Mouse (Mus musculus) forebrain, embryonic 14.5 days (tissue): ENCODE data around the gene Hrasls5. TPM values are rescaled to one million over a fixed set of nuclear protein-coding genes. Genes with fewer than 3 reads are reported as not detected.

Experiments used
- ATAC-seq: fragments of 200-750 bp; cut with Nextera tagmentation; 2 replicates; pipeline ENCODE4 v1.8.0; 2017; ENCODE audit warnings: mild to moderate bottlenecking, moderate library complexity
- DNase-seq: peaks from one replicate; pipeline ENCODE4 v3.0.0-alpha.2; 2015; ENCODE audit warnings: low spot score
- H3K27ac ChIP-seq: fragments of 300-500 bp; sonication (generic); 2 replicates; pipeline ENCODE4 v1.5.1; 2014; ENCODE audit warnings: low read depth, mild to moderate bottlenecking, control low read depth, low read length, moderate library complexity
- H3K27me3 ChIP-seq: fragments of 300-500 bp; sonication (generic); replicated peaks from 2 replicates; pipeline ENCODE4 v1.6.1; 2014; ENCODE audit warnings: low read length, control low read depth, mixed read lengths; ENCODE audit not compliant: control insufficient read depth, insufficient read depth
- H3K36me3 ChIP-seq: fragments of 300-500 bp; sonication (generic); 2 replicates; pipeline ENCODE4 v1.6.1; 2014; ENCODE audit warnings: low read length, control low read depth; ENCODE audit not compliant: control insufficient read depth, insufficient read depth
- H3K4me1 ChIP-seq: fragments of 300-500 bp; sonication (generic); 2 replicates; pipeline ENCODE4 v1.6.1; 2014; ENCODE audit warnings: antibody characterized with exemption, low read length, control low read depth; ENCODE audit not compliant: control insufficient read depth, insufficient read depth
- H3K4me2 ChIP-seq: fragments of 300-500 bp; sonication (generic); 2 replicates; pipeline ENCODE4 v1.6.1; 2014; ENCODE audit warnings: mild to moderate bottlenecking, control low read depth, low read length
- H3K4me3 ChIP-seq: fragments of 300-500 bp; sonication (generic); 2 replicates; pipeline ENCODE4 v1.5.1; 2014; ENCODE audit warnings: low read depth, low read length, control low read depth
- H3K9ac ChIP-seq: fragments of 300-500 bp; sonication (generic); 2 replicates; pipeline ENCODE4 v1.6.1; 2014; ENCODE audit warnings: mild to moderate bottlenecking, low read length, control low read depth, moderate library complexity
- H3K9me3 ChIP-seq: fragments of 300-500 bp; sonication (generic); replicated peaks from 2 replicates; pipeline ENCODE4 v1.6.1; 2016; ENCODE audit warnings: low read length, control low read depth, mixed read lengths; ENCODE audit not compliant: control insufficient read depth
- WGBS: fragments of 180-500 bp; shearing (Covaris S2); extraction: QIAGEN DNeasy Blood & Tissue Kit; methylation state at CpG from one replicate; pipeline ENCODE4 v1.1.7; 2014; 5-methylcytosine and 5-hydroxymethylcytosine counted together
- polyA plus RNA-seq: library from polyadenylated mRNA; unstranded; fragments of >200 nt; fragmentation: Nextera tagmentation; extraction: Ambion mirVana; gene quantifications from 2 replicates; pipeline ENCODE4 v1.2.1, GENCODE M21; 2014

The Hrasls5 gene
- not detected in 2 replicates for polyA plus RNA-seq

DNA sequence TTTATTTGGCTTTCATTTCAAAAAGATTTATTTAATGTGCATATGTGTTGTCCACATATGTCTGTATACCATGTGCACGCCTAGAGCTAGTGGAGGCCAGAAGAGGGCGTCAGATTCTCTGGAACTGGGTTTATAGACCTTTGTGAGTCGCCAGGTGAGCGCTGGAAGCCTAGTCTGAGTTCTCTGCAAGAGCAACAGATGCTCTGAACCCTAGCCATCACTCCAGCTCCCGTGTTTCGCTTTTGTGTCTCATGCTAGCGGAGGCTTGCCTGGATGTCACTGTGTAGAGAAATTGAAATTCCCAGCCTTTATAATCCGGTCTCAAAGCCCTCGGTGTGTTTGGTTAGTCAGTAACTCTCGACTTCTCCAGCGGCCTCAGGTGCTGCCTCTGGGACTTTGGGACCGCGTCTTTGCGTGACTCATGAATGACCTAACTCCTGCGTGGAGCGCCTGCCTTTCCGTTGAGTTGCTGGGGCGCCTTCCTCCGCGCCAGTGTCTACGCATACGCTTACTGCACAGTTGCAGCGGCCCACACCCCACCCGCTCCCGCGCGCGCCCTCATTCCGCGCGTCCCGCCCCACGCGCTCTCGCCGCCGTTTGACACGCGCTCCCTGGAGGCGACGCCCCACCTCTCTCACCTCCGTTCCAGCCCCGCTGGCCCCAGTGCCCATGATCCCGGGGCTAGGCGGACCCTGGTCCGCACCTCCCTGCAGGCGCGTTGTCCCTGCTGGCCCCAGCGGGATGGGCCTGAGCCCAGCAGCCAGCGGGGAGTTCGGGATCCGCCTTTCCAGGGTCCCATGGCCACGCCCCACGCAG lies at the start of gene Hrasls5:
Gene Hrasls5 (plus strand): TSS at position 600 of the 816 bp plus-strand sequence.
- peak within 1 kb of the TSS; percentile 63 for H3K9ac ChIP-seq
- peak; percentile 60 for DNase-seq
- H3K9me3 ChIP-seq: no peaks in the 10 kb centered on the region
- H3K27me3 ChIP-seq: 0 out of 2 replicates have a peak, but pooled peaks cover 9% of the 10 kb centered on the region
- peaks cover 8% of the 10 kb centered on the region for H3K4me1 ChIP-seq
- peak within 1 kb of the TSS; percentile 83 for H3K4me2 ChIP-seq
- 3% methylated on average over 53 of the region's 54 CpGs for WGBS
- H3K27ac ChIP-seq: no peak within 1 kb of the TSS
- peak; percentile 62 for ATAC-seq
- H3K4me3 ChIP-seq: peak within 1 kb of the TSS; percentile 43
- H3K36me3 ChIP-seq: no peaks in the 10 kb centered on the region

DNA sequence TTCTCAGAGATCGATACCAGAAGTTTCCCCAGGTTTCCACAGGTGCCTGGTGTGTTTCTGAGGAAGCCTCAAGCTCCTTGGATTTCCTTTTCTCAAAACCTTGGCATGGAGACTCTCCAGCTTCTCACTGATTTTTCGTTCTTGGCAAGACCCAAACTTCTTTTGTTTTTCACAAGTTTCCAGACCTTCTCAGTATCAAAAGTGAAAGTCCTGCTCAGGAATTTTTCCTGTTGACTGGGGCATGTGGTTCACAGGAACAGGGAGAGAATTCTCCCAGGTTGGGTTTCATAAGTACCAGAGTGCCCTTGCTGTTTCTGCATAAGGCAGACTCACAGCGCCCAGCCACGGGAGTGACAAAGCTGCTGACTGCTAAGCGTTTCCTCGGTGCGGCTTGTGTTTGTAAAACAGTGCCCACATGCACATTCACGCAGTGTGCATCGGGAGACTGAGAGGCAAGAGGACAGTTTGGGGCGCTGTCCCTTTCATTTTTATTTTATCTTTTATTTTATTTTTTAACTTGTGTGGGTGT lies 49.7 kb upstream of the Hrasls5 start:
- Histone ChIP-seq H3K27ac (no peak overlapping the region), H3K9me3 (no peaks in the 10 kb centered on the region), H3K4me2 (no peak overlapping the region), H3K4me1 (peaks cover 5% of the 10 kb centered on the region), H3K9ac (no peak overlapping the region), H3K36me3 (no peaks in the 10 kb centered on the region), H3K27me3 (no peaks in the 10 kb centered on the region), H3K4me3 (no peak overlapping the region)
- no peak for ATAC-seq
- 79% methylated on average over 10 of the region's 10 CpGs for WGBS
- no peak for DNase-seq

DNA sequence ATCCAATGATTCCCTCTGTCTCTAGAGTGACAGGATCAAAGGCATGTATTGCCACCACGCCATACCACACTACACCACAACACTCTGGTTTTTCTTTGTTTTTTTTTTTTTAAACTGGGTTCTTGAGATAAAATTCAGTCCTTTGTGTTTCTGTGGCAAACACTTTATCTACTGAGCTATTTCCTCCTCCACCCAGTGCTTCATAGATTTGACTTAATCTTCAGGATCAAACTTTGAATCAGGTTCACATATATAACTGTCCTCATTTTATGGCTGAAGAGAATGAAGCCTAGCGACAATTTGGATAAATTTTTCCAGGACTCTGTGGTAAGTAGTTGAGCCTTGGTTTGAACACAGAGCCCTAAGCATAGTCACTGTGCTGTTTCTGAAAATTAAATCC lies 48.7 kb upstream of the Hrasls5 start:
- ATAC-seq (no peak), DNase-seq (no peak)
- H3K27ac ChIP-seq: no peak overlapping the region
- H3K4me2 ChIP-seq: no peak overlapping the region
- no peak overlapping the region for H3K4me3 ChIP-seq
- H3K4me1 ChIP-seq: no peaks in the 10 kb centered on the region
- H3K9ac ChIP-seq: no peak overlapping the region
- H3K9me3 ChIP-seq: no peaks in the 10 kb centered on the region
- no peaks in the 10 kb centered on the region for H3K36me3 ChIP-seq
- no peaks in the 10 kb centered on the region for H3K27me3 ChIP-seq
- WGBS: 93% methylated on average over 2 of the region's 2 CpGs

DNA sequence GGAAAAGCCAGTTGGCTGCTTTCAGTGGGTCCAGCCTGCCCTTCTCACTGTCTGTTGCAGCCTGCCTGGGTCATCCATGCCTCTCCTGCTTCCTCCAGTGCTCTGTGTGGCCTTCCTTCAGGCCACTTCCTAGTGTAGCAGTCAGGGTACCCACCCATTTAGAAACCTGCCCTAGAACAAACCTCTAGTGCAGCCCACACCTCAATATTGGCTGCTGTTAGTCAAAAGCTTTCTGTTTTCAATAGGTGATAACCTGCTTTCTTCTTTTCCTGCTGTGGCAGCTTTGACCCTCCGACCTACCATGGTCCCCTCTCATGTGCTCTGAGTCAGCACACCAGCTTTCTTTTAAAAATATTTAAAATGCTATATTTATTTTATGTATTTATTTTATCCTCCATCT lies 47.9 kb upstream of the Hrasls5 start:
- Histone ChIP-seq H3K27me3 (no peaks in the 10 kb centered on the region), H3K36me3 (no peaks in the 10 kb centered on the region), H3K9ac (no peak overlapping the region), H3K4me3 (no peak overlapping the region), H3K4me1 (no peaks in the 10 kb centered on the region), H3K9me3 (no peaks in the 10 kb centered on the region), H3K4me2 (no peak overlapping the region), H3K27ac (no peak overlapping the region)
- ATAC-seq (no peak), DNase-seq (no peak)
- WGBS: 100% methylated on average over 1 of the region's 1 CpGs

DNA sequence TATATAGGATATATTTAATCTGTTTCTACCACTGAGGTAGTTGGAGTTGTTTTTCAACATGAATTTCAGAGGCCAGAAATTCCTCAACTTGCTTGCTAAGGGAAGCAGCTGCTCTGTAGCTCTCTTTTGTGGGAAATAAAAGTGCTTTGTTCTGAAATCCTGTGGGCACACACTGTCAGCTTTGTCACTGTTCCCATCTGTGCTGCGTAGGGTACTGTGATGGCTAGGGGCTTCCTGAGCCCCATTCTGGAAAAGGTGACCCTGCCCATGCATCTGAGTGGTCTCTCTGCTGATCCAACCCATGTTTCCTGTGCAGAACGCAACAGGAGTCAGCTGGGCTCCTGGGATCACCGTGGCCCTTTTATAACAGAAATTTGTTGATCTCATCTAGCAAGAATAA lies 45.5 kb upstream of the Hrasls5 start:
- ATAC-seq (no peak), DNase-seq (no peak)
- WGBS: 64% methylated on average over 3 of the region's 3 CpGs

DNA sequence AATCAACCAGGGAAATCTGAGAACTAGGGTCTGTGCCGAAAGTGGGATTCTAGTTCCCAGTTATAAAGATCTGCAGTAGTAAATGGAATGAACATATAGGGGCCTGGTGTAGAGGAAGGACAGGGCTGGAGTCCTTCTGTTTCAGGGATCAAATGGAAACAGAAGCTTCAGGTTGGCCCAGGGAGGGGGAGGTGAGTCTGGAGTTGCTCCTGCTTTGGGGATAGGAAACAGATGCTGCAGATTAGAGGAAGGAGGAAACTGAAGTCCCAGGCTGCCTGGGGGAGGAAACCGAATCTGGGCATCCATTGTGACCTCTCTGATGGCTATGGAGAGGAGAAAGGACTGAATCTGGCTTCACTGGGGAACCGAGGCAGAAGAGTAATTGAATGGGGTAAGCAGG lies 44.0 kb upstream of the Hrasls5 start:
- no peak overlapping the region for H3K4me2 ChIP-seq
- no peak overlapping the region for H3K9ac ChIP-seq
- WGBS: 65% methylated on average over 3 of the region's 3 CpGs
- DNase-seq (no peak), ATAC-seq (no peak)
- no peaks in the 10 kb centered on the region for H3K4me1 ChIP-seq
- H3K27ac ChIP-seq: no peak overlapping the region
- H3K9me3 ChIP-seq: no peaks in the 10 kb centered on the region
- H3K27me3 ChIP-seq: no peaks in the 10 kb centered on the region
- H3K4me3 ChIP-seq: no peak overlapping the region
- H3K36me3 ChIP-seq: no peaks in the 10 kb centered on the region

More for the DNA sequence above, 45.5 kb upstream of the Hrasls5 start:
- H3K9ac ChIP-seq: no peak overlapping the region
- H3K4me2 ChIP-seq: no peak overlapping the region
- no peak overlapping the region for H3K4me3 ChIP-seq
- no peak overlapping the region for H3K27ac ChIP-seq
- H3K9me3 ChIP-seq: no peaks in the 10 kb centered on the region
- no peaks in the 10 kb centered on the region for H3K27me3 ChIP-seq
- H3K36me3 ChIP-seq: no peaks in the 10 kb centered on the region
- no peaks in the 10 kb centered on the region for H3K4me1 ChIP-seq

DNA sequence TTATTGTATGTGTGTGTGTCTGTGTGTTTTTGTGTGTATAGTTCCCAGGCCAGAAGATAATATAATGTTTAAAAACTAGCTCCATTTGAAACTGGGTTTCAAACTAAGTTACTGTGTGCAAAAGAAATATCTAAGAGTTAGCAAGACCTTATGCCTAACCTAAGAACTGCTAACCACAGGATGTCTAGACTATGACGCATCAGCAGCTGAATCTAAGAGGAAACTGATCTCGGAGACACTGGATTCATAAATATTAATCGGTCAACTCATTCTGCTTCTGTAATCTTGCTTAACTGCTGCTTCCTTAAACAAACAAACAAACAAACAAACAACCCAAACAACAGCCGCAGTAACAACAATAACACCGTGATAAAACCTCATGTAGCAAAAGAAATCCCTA lies 42.7 kb upstream of the Hrasls5 start:
- Histone ChIP-seq H3K27me3 (no peaks in the 10 kb centered on the region), H3K9me3 (no peaks in the 10 kb centered on the region), H3K9ac (no peak overlapping the region), H3K4me1 (no peaks in the 10 kb centered on the region), H3K36me3 (no peaks in the 10 kb centered on the region), H3K4me3 (no peak overlapping the region), H3K27ac (no peak overlapping the region), H3K4me2 (no peak overlapping the region)
- WGBS: 90% methylated on average over 5 of the region's 5 CpGs
- ATAC-seq (no peak), DNase-seq (no peak)

DNA sequence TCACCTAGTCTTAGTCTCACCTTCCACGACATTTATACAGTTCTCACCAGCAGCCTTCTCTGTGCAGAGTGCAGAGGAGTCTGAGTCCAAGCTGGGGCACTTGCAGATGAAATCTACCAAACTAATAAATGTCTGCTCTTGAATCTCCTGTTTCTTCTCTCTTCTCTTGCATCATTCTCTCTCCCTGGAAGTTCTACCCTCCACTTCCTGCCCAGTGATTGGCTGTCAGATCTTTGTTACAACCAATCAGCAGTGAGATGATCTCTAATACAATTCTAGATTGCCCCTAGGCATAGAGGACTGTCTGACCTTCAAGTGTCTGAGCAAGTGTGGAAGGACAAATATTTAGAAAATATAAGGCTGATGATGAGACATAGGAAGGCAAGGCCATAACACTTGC lies 36.2 kb upstream of the Hrasls5 start:
- no peak for DNase-seq
- no peaks in the 10 kb centered on the region for H3K4me1 ChIP-seq
- H3K9me3 ChIP-seq: no peaks in the 10 kb centered on the region
- no peak overlapping the region for H3K27ac ChIP-seq
- H3K9ac ChIP-seq: no peak overlapping the region
- H3K4me3 ChIP-seq: no peak overlapping the region
- H3K36me3 ChIP-seq: no peaks in the 10 kb centered on the region
- H3K27me3 ChIP-seq: no peaks in the 10 kb centered on the region
- no peak for ATAC-seq
- WGBS: 86% methylated on average over 1 of the region's 1 CpGs
- no peak overlapping the region for H3K4me2 ChIP-seq

DNA sequence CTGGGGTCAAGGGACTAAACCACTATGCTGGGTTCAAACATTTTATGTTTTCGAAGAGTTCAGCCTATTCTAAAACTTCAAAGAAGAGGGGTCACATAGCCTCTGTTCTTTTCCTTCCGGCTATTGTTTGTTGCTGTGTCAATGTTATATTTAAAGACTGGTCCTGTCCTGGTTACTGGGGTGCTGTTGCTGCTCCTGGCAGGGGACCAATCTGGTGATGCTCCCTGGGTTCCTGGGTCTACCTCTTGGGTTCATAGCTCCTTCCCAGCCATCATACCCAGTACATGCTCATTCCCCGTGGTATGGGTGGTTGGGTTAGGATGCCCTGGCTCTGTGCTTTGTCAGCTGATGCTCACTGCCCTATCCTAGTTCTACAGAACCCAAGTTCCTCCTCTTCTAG lies 34.6 kb upstream of the Hrasls5 start:
- Histone ChIP-seq H3K27me3 (no peaks in the 10 kb centered on the region), H3K27ac (no peak overlapping the region), H3K4me2 (no peak overlapping the region), H3K9me3 (no peaks in the 10 kb centered on the region), H3K4me1 (no peaks in the 10 kb centered on the region), H3K4me3 (no peak overlapping the region), H3K36me3 (no peaks in the 10 kb centered on the region), H3K9ac (no peak overlapping the region)
- ATAC-seq: no peak
- DNase-seq: no peak
- WGBS: 92% methylated on average over 3 of the region's 3 CpGs
